Mouse (Mus musculus): Measurements from ENCODE around the gene Gpr55.

Gene Gpr55

GRCm38 (mm10) chr1:85901516-85902107, 59.2 kb downstream of the Gpr55 start:
- Histone ChIP-seq H3K9me3 (ENCODE audit: low read length) (no peaks in the 10 kb centered on the region), H3K36me3 (ENCODE audit: insufficient read depth, low read length) (peaks cover 44% of the 10 kb centered on the region), H3K4me3 (replicated peaks; ENCODE audit: low read length) (no peak overlapping the region), H3K4me1 (replicated peaks; ENCODE audit: low read depth, low read length) (peaks cover 51% of the 10 kb centered on the region), H3K27me3 (ENCODE audit: insufficient read depth, low read length) (no peaks in the 10 kb centered on the region)
- no peak for TF ChIP-seq POU5F1 (IDR thresholded peaks at IDR 0.05; ENCODE audit: borderline replicate concordance, low read length)
- TF ChIP-seq NANOG (IDR thresholded peaks at IDR 0.05; ENCODE audit: borderline replicate concordance, low read length) = no peak
- no peak for TF ChIP-seq CTCF (conservative IDR thresholded peaks at IDR 0.05; ENCODE audit: low read length)

GRCm38 (mm10) chr1:85900521-85901333, 60.1 kb downstream of the Gpr55 start:
- peaks cover 35% of the 10 kb centered on the region for H3K36me3 ChIP-seq (ENCODE audit: insufficient read depth, low read length)
- no peak overlapping the region for H3K4me3 ChIP-seq (replicated peaks; ENCODE audit: low read length)
- H3K4me1 ChIP-seq (replicated peaks; ENCODE audit: low read depth, low read length) = peaks cover 57% of the 10 kb centered on the region
- no peaks in the 10 kb centered on the region for H3K9me3 ChIP-seq (ENCODE audit: low read length)
- TF ChIP-seq POU5F1 (IDR thresholded peaks at IDR 0.05; ENCODE audit: borderline replicate concordance, low read length) (no peak), CTCF (conservative IDR thresholded peaks at IDR 0.05; ENCODE audit: low read length) (no peak), NANOG (IDR thresholded peaks at IDR 0.05; ENCODE audit: borderline replicate concordance, low read length) (no peak)
- no peaks in the 10 kb centered on the region for H3K27me3 ChIP-seq (ENCODE audit: insufficient read depth, low read length)

- 0 out of 2 replicates have a peak, but pooled peaks have one; percentile 17 for TF ChIP-seq CTCF (conservative IDR thresholded peaks at IDR 0.05; ENCODE audit: low read length)
- no peak for TF ChIP-seq NANOG (IDR thresholded peaks at IDR 0.05; ENCODE audit: borderline replicate concordance, low read length)
- TF ChIP-seq POU5F1 (IDR thresholded peaks at IDR 0.05; ENCODE audit: borderline replicate concordance, low read length) = no peak
- Histone ChIP-seq H3K36me3 (ENCODE audit: insufficient read depth, low read length) (peaks cover 22% of the 10 kb centered on the region), H3K9me3 (ENCODE audit: low read length) (no peaks in the 10 kb centered on the region), H3K4me3 (replicated peaks; ENCODE audit: low read length) (no peak overlapping the region), H3K27me3 (ENCODE audit: insufficient read depth, low read length) (no peaks in the 10 kb centered on the region), H3K4me1 (replicated peaks; ENCODE audit: low read depth, low read length) (peaks cover 64% of the 10 kb centered on the region)
These were observed 61.4 kb downstream of the Gpr55 start for GRCm38 (mm10) chr1:85899388-85899761.

GRCm38 (mm10) chr1:85898761-85899387, 61.9 kb downstream of the Gpr55 start:
- Histone ChIP-seq H3K27me3 (ENCODE audit: insufficient read depth, low read length) (peaks cover under 1% of the 10 kb centered on the region; the same call in 1 of the 2 replicates), H3K36me3 (ENCODE audit: insufficient read depth, low read length) (peaks cover 18% of the 10 kb centered on the region), H3K4me1 (replicated peaks; ENCODE audit: low read depth, low read length) (peaks cover 67% of the 10 kb centered on the region), H3K9me3 (ENCODE audit: low read length) (no peaks in the 10 kb centered on the region), H3K4me3 (replicated peaks; ENCODE audit: low read length) (no peak overlapping the region)
- TF ChIP-seq CTCF (conservative IDR thresholded peaks at IDR 0.05; ENCODE audit: low read length) (no peak), POU5F1 (IDR thresholded peaks at IDR 0.05; ENCODE audit: borderline replicate concordance, low read length) (no peak), NANOG (IDR thresholded peaks at IDR 0.05; ENCODE audit: borderline replicate concordance, low read length) (no peak)

- TF ChIP-seq NANOG (IDR thresholded peaks at IDR 0.05; ENCODE audit: borderline replicate concordance, low read length) (no peak), CTCF (conservative IDR thresholded peaks at IDR 0.05; ENCODE audit: low read length) (no peak), POU5F1 (IDR thresholded peaks at IDR 0.05; ENCODE audit: borderline replicate concordance, low read length) (no peak)
- Histone ChIP-seq H3K9me3 (ENCODE audit: low read length) (no peaks in the 10 kb centered on the region; the same call in 1 of the 2 replicates), H3K36me3 (ENCODE audit: insufficient read depth, low read length) (peaks cover 10% of the 10 kb centered on the region), H3K4me1 (replicated peaks; ENCODE audit: low read depth, low read length) (peaks cover 71% of the 10 kb centered on the region), H3K4me3 (replicated peaks; ENCODE audit: low read length) (no peak overlapping the region), H3K27me3 (ENCODE audit: insufficient read depth, low read length) (peaks cover 4% of the 10 kb centered on the region; the same call in 1 of the 2 replicates)
These were observed 62.7 kb downstream of the Gpr55 start for GRCm38 (mm10) chr1:85897901-85898760.

- Histone ChIP-seq H3K27me3 (ENCODE audit: insufficient read depth, low read length) (peaks cover 4% of the 10 kb centered on the region; the same call in 1 of the 2 replicates), H3K4me1 (replicated peaks; ENCODE audit: low read depth, low read length) (peaks cover 63% of the 10 kb centered on the region), H3K36me3 (ENCODE audit: insufficient read depth, low read length) (0 out of 2 replicates have a peak, but pooled peaks cover 4% of the 10 kb centered on the region), H3K9me3 (ENCODE audit: low read length) (no peaks in the 10 kb centered on the region; the same call in 1 of the 2 replicates), H3K4me3 (replicated peaks; ENCODE audit: low read length) (no peak overlapping the region)
- no peak for TF ChIP-seq NANOG (IDR thresholded peaks at IDR 0.05; ENCODE audit: borderline replicate concordance, low read length)
- TF ChIP-seq POU5F1 (IDR thresholded peaks at IDR 0.05; ENCODE audit: borderline replicate concordance, low read length) = no peak
- no peak for TF ChIP-seq CTCF (conservative IDR thresholded peaks at IDR 0.05; ENCODE audit: low read length)
These were observed 63.8 kb downstream of the Gpr55 start for GRCm38 (mm10) chr1:85896781-85897700.

GRCm38 (mm10) chr1:85896110-85896509, 64.7 kb downstream of the Gpr55 start:
- H3K27me3 ChIP-seq (ENCODE audit: insufficient read depth, low read length) = peaks cover 4% of the 10 kb centered on the region; the same call in 1 of the 2 replicates
- TF ChIP-seq POU5F1 (IDR thresholded peaks at IDR 0.05; ENCODE audit: borderline replicate concordance, low read length) (no peak), CTCF (conservative IDR thresholded peaks at IDR 0.05; ENCODE audit: low read length) (no peak), NANOG (IDR thresholded peaks at IDR 0.05; ENCODE audit: borderline replicate concordance, low read length) (no peak)
- no peaks in the 10 kb centered on the region; the same call in 1 of the 2 replicates for H3K9me3 ChIP-seq (ENCODE audit: low read length)
- 0 out of 2 replicates have a peak, but pooled peaks cover 4% of the 10 kb centered on the region for H3K36me3 ChIP-seq (ENCODE audit: insufficient read depth, low read length)
- peaks cover 63% of the 10 kb centered on the region for H3K4me1 ChIP-seq (replicated peaks; ENCODE audit: low read depth, low read length)
- H3K4me3 ChIP-seq (replicated peaks; ENCODE audit: low read length) = no peak overlapping the region

Measured in E14TG2a.4 (cell line).